Mouse (Mus musculus) forebrain, embryonic 10.5 days (tissue): ENCODE results near the gene Sult1a1. TPM values are rescaled to one million over a fixed set of nuclear protein-coding genes. Genes with fewer than 3 reads are reported as not detected.
A peak's percentile ranks its signal among the peaks of the same experiment; 100 is the strongest.

Experiments used
- DNase-seq: peaks from one replicate; pipeline ENCODE4 v3.0.0-alpha.2; 2017; ENCODE audit warnings: low spot score; ENCODE audit errors: extremely low spot score
- H3K27ac ChIP-seq: fragments of 300-500 bp; sonication (generic); 2 replicates; pipeline ENCODE4 v1.5.1; 2016; ENCODE audit warnings: mild to moderate bottlenecking
- H3K27me3 ChIP-seq: fragments of 300-500 bp; sonication (generic); 2 replicates; pipeline ENCODE4 v1.6.1; 2016; ENCODE audit warnings: mild to moderate bottlenecking; ENCODE audit not compliant: poor library complexity, severe bottlenecking
- H3K36me3 ChIP-seq: fragments of 300-500 bp; sonication (generic); replicated peaks from 2 replicates; pipeline ENCODE4 v1.6.1; 2016; ENCODE audit warnings: mild to moderate bottlenecking, moderate library complexity
- H3K4me1 ChIP-seq: fragments of 300-500 bp; sonication (generic); 2 replicates; pipeline ENCODE4 v1.6.1; 2016
- H3K4me3 ChIP-seq: fragments of 300-500 bp; sonication (generic); 2 replicates; pipeline ENCODE4 v1.5.1; 2016; ENCODE audit warnings: mild to moderate bottlenecking, moderate library complexity
- H3K9me3 ChIP-seq: fragments of 300-500 bp; sonication (generic); 2 replicates; pipeline ENCODE4 v1.6.1; 2016; ENCODE audit warnings: mild to moderate bottlenecking, moderate library complexity
- WGBS: fragments of 180-500 bp; shearing (Covaris S2); methylation state at CpG from one replicate; pipeline ENCODE4 v1.1.7; 2016; 5-methylcytosine and 5-hydroxymethylcytosine counted together
- polyA plus RNA-seq: library from polyadenylated mRNA; unstranded; fragments of >200 nt; fragmentation: Nextera tagmentation; extraction: Ambion mirVana; gene quantifications from 2 replicates; pipeline ENCODE4 v1.2.1, GENCODE M21; 2016

Sult1a1 gene
- polyA plus RNA-seq, 1 experiment from 2014 or later, result 0.40 TPM

GRCm38 (mm10) chr7:126703757-126704077 lies 27.5 kb upstream of the Sult1a1 start:
- no peak for DNase-seq
- Histone ChIP-seq H3K4me3 (peak overlapping the region; percentile 78), H3K27me3 (peaks cover 49% of the 10 kb centered on the region), H3K9me3 (no peaks in the 10 kb centered on the region), H3K36me3 (peaks cover 15% of the 10 kb centered on the region), H3K4me1 (peaks cover 32% of the 10 kb centered on the region), H3K27ac (peak overlapping the region; percentile 86; the same call in 1 of the 2 replicates)
- WGBS, result 17% methylated on average over 7 of the region's 7 CpGs

GRCm38 (mm10) chr7:126702861-126703756 lies 26.9 kb upstream of the Sult1a1 start:
- Histone ChIP-seq H3K4me3 (peak overlapping the region; percentile 78), H3K9me3 (no peaks in the 10 kb centered on the region), H3K4me1 (peaks cover 32% of the 10 kb centered on the region), H3K36me3 (peaks cover 18% of the 10 kb centered on the region), H3K27ac (0 out of 2 replicates have a peak overlapping the region, but pooled peaks have one; percentile 86), H3K27me3 (peaks cover 49% of the 10 kb centered on the region)
- 86% methylated on average over 12 of the region's 12 CpGs for WGBS
- DNase-seq, result no peak

- Histone ChIP-seq H3K36me3 (peaks cover 25% of the 10 kb centered on the region), H3K4me1 (peaks cover 33% of the 10 kb centered on the region), H3K4me3 (peak overlapping the region; percentile 78; the same call in 1 of the 2 replicates), H3K27ac (no peak overlapping the region), H3K27me3 (peaks cover 49% of the 10 kb centered on the region), H3K9me3 (no peaks in the 10 kb centered on the region)
- 82% methylated on average over 6 of the region's 6 CpGs for WGBS
- DNase-seq, result no peak
Observed at GRCm38 (mm10) chr7:126702358-126702757, 26.1 kb upstream of the Sult1a1 start.

GRCm38 (mm10) chr7:126701559-126702357 lies 25.5 kb upstream of the Sult1a1 start:
- WGBS, result 62% methylated on average over 24 of the region's 24 CpGs
- Histone ChIP-seq H3K4me3 (peak overlapping the region; percentile 28; the same call in 1 of the 2 replicates), H3K9me3 (no peaks in the 10 kb centered on the region)

GRCm38 (mm10) chr7:126701070-126701469 lies 24.8 kb upstream of the Sult1a1 start:
- peak; percentile 86 for DNase-seq
- Histone ChIP-seq H3K4me3 (peak overlapping the region; percentile 28; the same call in 1 of the 2 replicates), H3K4me1 (peaks cover 46% of the 10 kb centered on the region), H3K9me3 (no peaks in the 10 kb centered on the region), H3K27me3 (peaks cover 44% of the 10 kb centered on the region), H3K27ac (peak overlapping the region; percentile 41; the same call in 1 of the 2 replicates), H3K36me3 (peaks cover 30% of the 10 kb centered on the region)
- WGBS, result under 1% methylated on average over 11 of the region's 11 CpGs

More at GRCm38 (mm10) chr7:126701559-126702357, 25.5 kb upstream of the Sult1a1 start:
- peaks cover 49% of the 10 kb centered on the region for H3K27me3 ChIP-seq
- peaks cover 39% of the 10 kb centered on the region for H3K4me1 ChIP-seq
- H3K36me3 ChIP-seq, result peaks cover 30% of the 10 kb centered on the region
- DNase-seq, result no peak
- no peak overlapping the region for H3K27ac ChIP-seq

GRCm38 (mm10) chr7:126700063-126701015 lies 24.1 kb upstream of the Sult1a1 start:
- H3K4me1 ChIP-seq, result peaks cover 46% of the 10 kb centered on the region
- no peak overlapping the region for H3K4me3 ChIP-seq
- peaks cover 37% of the 10 kb centered on the region for H3K27me3 ChIP-seq
- 85% methylated on average over 25 of the region's 25 CpGs for WGBS
- peak overlapping the region; percentile 41; the same call in 1 of the 2 replicates for H3K27ac ChIP-seq
- no peaks in the 10 kb centered on the region for H3K9me3 ChIP-seq
- H3K36me3 ChIP-seq, result peaks cover 30% of the 10 kb centered on the region
- no peak for DNase-seq

- DNase-seq, result no peak
- WGBS, result 94% methylated on average over 8 of the region's 8 CpGs
Observed at GRCm38 (mm10) chr7:126697838-126698237, 21.6 kb upstream of the Sult1a1 start.

GRCm38 (mm10) chr7:126696886-126697285 lies 20.7 kb upstream of the Sult1a1 start:
- Histone ChIP-seq H3K4me3 (peak overlapping the region; percentile 79), H3K4me1 (peaks cover 39% of the 10 kb centered on the region), H3K36me3 (peaks cover 39% of the 10 kb centered on the region), H3K27ac (peak overlapping the region; percentile 96; the same call in 1 of the 2 replicates), H3K27me3 (peaks cover 3% of the 10 kb centered on the region), H3K9me3 (no peaks in the 10 kb centered on the region)
- WGBS, result 86% methylated on average over 3 of the region's 3 CpGs
- no peak for DNase-seq

More at GRCm38 (mm10) chr7:126697838-126698237, 21.6 kb upstream of the Sult1a1 start:
- H3K4me1 ChIP-seq, result peaks cover 39% of the 10 kb centered on the region
- H3K4me3 ChIP-seq, result peak overlapping the region; percentile 79; the same call in 1 of the 2 replicates
- H3K27me3 ChIP-seq, result peaks cover 12% of the 10 kb centered on the region
- H3K36me3 ChIP-seq, result peaks cover 30% of the 10 kb centered on the region
- H3K9me3 ChIP-seq, result no peaks in the 10 kb centered on the region
- no peak overlapping the region for H3K27ac ChIP-seq

GRCm38 (mm10) chr7:126696303-126696702 lies 20.1 kb upstream of the Sult1a1 start:
- 6% methylated on average over 17 of the region's 17 CpGs for WGBS
- Histone ChIP-seq H3K27me3 (no peaks in the 10 kb centered on the region), H3K9me3 (no peaks in the 10 kb centered on the region), H3K4me3 (peak overlapping the region; percentile 79), H3K4me1 (peaks cover 35% of the 10 kb centered on the region), H3K36me3 (peaks cover 45% of the 10 kb centered on the region), H3K27ac (peak overlapping the region; percentile 96)
- DNase-seq, result no peak

GRCm38 (mm10) chr7:126695631-126696207 lies 19.5 kb upstream of the Sult1a1 start, which contains the start of gene Slx1b:
Gene Slx1b (minus strand): TSS chr7:126695784.
- under 1% methylated on average over 40 of the region's 40 CpGs for WGBS
- no peaks in the 10 kb centered on the region for H3K9me3 ChIP-seq
- no peaks in the 10 kb centered on the region for H3K27me3 ChIP-seq
- H3K36me3 ChIP-seq, result peaks cover 50% of the 10 kb centered on the region
- peak within 1 kb of the TSS; percentile 79 for H3K4me3 ChIP-seq
- H3K4me1 ChIP-seq, result peaks cover 29% of the 10 kb centered on the region
- peak within 1 kb of the TSS; percentile 96 for H3K27ac ChIP-seq
- peak; percentile 97 for DNase-seq

GRCm38 (mm10) chr7:126695210-126695611 lies 19.0 kb upstream of the Sult1a1 start, which contains the start of gene Bola2:
Gene Bola2 (plus strand): TSS chr7:126695401.
- Histone ChIP-seq H3K4me3 (peak within 1 kb of the TSS; percentile 79), H3K27ac (peak within 1 kb of the TSS; percentile 96), H3K27me3 (no peaks in the 10 kb centered on the region), H3K4me1 (peaks cover 29% of the 10 kb centered on the region), H3K9me3 (no peaks in the 10 kb centered on the region), H3K36me3 (peaks cover 53% of the 10 kb centered on the region)
- WGBS, result under 1% methylated on average over 31 of the region's 31 CpGs
- no peak for DNase-seq
